Mouse (Mus musculus) adrenal gland, adult 2 months (tissue): ENCODE data around the gene Lin7a. TPM values are rescaled to one million over a fixed set of nuclear protein-coding genes. Genes with fewer than 3 reads are reported as not detected.
"Not testable (repeated sequence)": the region's sequence is repeated elsewhere in the genome, so short reads cannot be mapped to it uniquely, and the experiment has no call there.

ENCODE experiments used
- DNase-seq: peaks from one replicate; pipeline ENCODE4 v3.0.0; 2021
- polyA plus RNA-seq: library from polyadenylated mRNA; depleted of rRNA; stranded (reverse); fragments of >200 nt; gene quantifications from 2 replicates; pipeline ENCODE4 v1.2.3, GENCODE M21; 2012
- total RNA-seq, 2 experiments: library from RNA; stranded (reverse); gene quantifications; 2 replicates each; pipeline ENCODE4 v1.2.3; 2021

Gene Lin7a
- total and polyA plus RNA-seq, 3 experiments: 0.03 to 1.8 (median 1.7) TPM

DNA sequence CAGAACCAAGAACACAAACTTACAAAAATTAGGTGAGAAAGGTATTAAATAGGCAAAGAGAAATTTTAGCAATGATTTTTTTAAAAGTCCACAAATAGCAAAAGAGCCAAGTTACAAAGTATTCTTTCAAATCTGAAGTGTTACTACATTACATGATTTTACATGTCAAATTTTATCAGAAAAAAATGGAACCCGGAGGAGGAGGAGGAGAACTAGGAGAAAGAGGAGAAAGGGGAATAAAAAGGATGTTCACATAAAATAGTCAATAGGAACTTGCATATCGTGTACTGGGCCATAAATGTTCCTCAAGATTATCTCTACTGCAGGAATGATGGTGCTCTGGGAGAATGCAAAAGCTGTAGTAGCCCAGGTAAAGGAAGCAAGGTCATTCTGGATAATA, 34.4 kb upstream of the Lin7a start:
- DNase-seq: no peak

DNA sequence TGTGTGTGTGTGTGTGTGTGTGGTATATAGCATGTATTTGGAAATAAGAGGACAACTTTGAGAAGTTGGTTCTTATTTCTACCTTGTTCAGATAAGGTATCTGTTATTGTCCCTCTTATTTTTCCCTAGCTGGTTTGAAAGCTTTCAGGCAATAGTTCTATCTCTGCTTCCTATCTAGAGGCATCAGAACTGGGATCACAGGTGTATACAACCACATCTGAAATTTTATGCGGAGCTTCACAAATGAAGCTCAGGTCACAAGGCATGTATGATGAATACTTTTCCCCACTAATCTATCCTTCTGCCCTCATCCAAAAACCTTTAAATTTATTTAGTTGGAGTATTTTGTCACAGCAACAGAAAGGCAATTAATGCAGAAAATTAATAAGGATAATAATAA, 33.8 kb upstream of the Lin7a start:
- no peak for DNase-seq

DNA sequence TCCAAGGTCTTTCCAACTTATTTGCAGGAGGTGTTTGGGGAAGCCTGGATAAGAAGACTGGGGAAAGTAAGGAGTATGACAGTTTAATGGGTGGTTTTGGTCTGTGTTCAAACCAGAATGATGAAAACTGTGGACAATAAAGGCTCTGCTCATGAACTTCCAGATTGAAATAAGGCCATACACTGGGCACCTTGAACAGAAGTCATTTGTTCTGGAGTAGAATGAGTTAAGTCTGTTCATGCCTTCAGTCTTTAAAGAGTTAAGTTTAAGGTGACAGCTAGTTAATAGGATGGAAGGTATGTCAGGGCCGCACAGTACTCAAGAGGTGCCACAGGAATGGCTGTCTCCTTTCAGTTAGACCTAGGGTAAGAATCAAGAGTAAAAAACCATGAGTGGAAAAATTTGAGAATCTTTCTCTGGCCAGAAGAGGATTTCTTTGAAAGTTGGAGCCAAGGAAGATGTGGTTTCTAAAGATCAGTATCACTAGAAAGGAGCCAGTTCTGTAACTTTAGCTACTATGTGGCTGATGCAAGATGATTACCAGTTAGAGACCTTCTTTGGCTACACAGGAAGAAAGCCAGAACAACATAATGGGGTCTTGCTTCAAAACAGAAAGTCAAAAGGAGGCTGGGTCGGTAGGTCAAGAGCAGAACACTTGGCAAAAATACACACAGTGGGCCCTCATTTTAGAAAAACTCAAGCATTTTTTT, 33.2 kb upstream of the Lin7a start:
- DNase-seq: no peak

DNA sequence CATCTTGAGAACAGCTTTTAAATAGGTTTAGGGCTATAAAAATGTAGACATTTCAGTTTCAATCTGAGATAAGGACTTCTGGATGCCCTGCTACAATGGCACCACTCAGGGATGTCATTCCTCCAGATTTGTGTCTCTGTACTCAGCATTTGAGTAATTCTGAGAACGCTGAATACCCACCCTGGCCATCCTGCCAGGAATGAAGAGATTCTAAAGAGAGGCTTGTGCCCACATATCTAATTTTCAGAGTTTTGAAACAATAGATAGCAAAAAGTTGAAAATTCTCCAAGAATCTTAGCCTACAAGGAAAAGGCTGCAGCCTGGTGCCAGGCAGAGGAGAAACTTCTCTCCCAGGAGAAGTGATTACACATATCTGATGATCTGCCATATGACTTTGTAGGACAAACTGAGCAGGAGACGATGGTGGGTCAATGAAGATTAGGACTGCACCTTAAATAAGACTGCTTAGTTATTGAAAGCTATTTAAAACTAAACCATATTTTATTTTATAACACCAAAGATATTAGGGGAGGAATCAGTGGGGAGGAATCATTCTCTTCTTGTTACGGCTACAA, 32.5 kb upstream of the Lin7a start:
- no peak for DNase-seq

DNA sequence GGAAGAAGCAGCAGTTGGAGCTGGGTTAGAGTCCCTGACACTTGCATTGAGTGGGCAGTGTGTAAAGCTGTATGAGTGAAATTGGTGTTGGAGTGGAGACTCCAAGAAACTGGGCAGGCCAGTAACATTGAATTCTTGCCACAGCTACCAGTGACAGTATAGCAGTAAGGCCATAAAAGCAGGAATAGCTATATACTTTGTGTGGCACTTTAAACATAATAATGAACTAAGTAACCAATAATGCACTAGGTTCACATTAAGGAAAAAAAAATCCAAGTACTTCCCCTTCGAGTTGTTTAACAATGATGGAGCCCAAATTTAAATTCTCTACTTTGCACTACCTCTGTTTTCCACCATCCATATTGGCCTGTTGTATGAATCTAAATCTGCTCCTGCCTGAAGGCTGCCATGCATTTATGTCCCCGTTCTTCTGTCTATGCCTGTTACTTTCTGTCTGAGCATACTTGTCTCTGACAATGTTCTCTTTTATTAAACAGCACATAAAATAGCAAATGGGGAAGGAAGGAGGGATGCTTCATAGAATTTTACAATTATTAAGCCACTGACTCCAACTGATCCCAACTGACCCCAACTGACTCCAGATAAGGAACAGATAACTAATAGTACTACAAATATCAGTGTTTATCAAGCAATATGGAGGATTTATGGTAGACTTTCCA, 31.7 kb upstream of the Lin7a start:
- no peak for DNase-seq

DNA sequence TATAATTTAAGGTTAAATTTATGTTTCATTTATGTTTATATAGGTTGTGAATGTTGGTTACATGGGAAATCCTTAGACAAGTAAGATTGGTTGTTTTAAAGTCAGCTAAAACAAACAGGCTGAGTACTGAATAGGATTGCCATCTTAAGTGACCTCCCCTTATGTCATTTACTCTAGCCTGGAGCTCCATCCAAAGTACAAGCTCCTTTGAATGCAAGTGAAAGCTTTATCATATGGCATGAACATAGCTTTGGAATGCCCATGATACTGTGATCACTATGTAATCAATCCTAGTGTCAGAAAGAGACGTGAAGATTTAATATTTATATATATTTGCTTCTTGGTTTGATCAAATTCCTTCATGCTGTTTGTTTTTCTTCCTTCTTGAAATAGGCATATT, 31.0 kb upstream of the Lin7a start:
- DNase-seq: no peak

DNA sequence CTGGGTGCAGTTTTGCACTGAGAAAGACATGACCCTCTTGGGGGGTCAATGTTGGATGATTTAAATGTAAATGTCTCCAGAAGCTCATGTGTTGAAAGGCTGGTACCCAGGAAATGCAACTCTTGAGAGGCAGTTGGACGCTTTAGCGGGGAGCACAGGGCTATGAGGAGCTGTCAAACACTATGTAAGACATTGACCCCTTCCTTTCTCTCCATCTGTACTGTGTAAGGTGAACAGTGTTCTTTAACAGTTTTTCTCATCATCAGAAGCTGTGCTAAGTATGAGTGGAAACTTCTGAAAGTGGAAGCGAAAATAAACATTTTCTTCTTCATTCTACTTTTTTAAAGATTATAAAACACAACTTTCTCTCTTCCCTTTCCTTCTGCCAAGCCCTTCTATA, 30.5 kb upstream of the Lin7a start:
- no peak for DNase-seq

DNA sequence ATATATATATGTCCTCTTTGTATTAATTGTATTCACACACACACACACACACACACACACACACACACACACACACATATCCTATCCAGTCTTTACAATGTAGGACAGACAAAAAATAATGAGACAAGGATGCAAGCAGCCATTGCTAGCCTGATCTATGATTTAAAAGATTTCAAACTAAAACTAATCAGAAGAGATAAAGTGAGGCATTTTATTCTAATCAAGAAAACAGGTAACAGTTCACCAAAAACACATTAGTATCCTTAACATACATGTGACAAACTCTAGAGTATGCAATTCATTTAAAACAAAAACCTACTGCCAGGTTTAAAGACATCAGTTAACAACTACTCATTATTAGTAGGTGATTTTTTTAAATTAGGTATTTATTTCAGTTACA, 30.1 kb upstream of the Lin7a start:
- DNase-seq: no peak

DNA sequence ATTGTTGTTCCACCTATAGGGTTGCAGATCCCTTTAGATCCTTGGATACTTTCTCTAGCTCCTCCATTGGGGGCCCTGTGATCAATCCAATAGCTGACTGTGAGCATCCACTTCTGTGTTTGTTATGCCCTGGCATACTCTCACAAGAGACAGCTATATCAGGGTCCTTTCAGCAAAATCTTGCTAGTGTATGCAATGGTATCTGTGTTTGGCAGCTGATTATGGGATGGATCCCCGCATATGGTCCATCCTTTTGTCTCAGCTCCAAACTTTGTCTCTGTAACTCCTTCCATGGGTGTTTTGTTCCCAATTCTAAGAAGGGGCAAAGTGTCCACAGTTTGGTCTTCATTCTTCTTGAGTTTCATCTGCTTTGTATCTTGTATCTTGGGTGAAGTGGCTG, 29.5 kb upstream of the Lin7a start:
- not testable (repeated sequence) for DNase-seq

DNA sequence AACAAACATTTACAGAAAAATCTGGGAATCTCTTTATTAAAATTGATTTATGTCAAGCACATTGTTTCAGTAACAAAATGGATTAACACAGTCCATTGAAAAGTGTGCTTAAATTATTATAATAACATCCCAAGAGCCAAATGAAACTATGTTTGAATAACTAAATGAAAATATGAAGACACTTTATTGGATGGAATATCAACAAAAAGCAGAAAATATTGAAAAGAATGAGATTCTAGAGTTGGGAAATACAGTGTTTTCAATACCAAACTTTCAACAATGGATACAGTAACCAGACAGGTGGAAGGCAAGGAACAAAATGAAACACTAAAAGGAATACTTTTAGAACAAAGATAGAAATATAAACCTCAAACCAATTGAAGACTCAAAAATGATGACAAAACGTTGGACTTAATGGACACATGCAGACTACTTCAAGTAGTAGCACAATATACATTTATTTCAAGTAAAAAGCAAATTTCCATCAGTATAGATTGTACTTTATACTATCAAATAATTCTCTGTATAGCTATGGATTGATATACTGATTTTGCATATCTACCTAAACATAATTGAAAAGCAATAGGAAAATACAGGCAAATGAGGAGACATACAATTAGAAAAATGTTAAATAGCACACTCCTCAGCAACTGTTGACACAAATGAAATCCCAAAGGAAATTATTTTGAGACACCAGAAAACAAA, 28.6 kb upstream of the Lin7a start:
- DNase-seq: no peak

DNA sequence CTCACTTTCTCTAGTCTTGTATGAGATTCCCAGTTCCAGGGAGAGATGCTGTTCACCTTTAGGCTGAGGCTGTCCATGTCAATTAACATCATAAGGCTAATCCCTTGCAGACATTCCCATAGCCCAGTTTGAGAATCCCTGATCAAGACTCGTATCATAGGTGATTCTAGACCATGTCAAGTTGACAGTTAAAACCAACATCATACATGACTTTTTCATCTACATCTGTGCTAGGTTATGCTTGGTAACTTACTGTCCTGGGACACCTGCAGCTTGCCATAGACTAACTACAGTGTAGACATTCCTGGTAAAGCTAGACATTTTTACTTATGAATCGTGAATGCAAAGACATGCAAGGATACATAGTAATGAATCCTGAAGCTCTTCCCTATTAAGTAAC, 27.3 kb upstream of the Lin7a start:
- no peak for DNase-seq

DNA sequence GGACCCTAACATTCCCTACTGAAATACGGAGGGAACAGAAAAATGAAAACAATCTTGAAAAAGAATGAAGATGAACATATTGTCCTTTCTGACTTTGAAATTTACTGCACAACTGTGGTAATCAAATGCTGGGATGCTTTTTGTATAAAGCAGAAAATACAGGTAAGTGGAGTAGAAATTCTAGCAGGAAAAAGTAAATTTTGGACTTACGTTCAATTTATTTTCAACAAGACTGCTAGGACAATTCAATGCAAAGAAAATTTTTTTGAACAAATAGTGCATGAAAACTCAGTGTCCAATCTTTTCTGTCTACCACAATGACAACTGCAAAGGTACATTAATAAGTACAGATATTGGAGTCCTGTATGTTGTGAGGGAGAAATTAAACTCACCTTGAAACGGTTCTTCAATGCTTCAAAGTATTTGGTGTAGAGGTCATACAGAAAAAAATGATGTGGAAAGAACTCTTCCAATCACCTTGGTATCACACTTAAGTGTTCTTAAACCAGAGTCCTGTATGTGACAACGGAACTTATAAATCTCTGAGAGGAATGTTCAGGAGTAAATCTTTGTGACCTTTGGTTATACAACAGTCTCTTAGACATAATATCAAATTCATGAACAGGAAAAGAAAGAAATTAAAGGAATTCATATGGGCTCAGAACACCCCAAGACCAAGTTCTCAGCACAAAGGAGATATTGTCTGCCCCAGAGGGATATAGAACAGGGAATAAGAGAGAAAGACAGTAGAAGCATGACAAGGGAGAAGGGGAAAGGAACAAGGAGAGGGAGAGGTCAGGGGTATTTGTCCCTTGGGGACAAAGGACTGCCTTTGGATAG, 26.6 kb upstream of the Lin7a start:
- no peak for DNase-seq

DNA sequence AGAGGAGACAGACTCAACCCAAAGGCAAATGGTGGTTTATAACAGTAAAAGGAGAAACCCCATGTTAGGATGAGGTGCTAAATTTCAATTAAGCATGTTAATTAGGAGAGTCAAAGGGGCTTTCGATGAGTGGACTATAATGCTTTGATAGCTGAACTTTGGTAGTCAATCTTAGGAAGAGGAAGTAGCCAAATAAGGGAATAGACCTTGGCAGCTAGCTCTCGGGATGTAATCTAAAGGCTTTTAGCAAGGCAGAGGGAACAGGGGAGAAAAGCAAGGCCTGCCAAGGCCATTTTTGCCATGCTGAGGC, 26.0 kb upstream of the Lin7a start:
- no peak for DNase-seq

DNA sequence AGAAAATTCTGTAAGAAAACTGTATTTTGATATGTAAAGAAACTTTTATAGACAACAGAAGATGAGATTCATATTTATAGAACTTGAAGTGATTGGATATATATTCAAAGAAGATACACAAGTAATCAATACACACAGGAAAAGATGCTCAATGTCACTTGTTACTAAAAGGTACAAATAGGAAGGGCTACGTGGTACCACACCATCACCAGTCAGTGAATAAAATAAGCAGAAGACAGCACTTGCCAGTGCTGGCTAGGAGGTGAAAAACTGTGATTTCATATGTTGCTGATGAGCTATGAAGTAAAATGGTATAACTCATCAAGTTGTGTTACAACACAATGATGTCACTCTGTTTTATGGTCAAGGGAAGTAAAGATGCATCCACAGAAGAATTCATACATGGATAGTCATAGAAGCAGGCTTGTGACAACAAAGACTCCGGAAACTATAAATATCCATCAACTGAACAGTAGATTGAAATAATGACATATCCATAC, 25.5 kb upstream of the Lin7a start:
- DNase-seq: no peak

DNA sequence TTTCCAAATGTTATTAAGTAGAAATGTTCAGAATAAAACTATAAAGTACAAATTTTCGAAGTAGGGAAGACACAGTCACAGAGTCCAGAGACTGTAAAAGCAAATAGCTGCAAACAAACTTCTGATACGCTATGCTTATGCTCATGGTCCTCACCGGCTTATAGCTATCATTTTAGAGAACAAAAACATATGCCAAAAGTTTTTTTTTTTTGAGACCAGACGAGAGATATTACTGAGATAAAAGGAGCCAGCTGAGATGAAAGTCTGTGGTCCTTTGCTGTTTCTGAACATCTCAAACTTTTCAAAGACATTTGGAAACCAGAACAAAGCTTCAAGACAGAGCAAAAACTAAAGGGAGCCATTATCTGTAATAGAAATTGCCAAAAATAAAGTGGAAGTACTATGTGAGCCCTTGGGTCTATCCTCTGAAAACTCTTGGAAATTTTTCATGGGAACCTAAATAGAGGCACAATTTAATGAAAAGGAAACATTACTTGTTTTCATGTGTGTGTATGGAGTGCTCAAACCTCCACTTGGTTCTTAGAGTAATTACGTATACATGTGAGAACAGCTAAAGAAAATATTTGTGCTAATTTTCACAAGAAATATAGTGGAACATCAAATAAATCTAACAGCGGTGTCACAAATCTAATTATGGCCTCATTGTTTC, 24.4 kb upstream of the Lin7a start:
- no peak for DNase-seq

DNA sequence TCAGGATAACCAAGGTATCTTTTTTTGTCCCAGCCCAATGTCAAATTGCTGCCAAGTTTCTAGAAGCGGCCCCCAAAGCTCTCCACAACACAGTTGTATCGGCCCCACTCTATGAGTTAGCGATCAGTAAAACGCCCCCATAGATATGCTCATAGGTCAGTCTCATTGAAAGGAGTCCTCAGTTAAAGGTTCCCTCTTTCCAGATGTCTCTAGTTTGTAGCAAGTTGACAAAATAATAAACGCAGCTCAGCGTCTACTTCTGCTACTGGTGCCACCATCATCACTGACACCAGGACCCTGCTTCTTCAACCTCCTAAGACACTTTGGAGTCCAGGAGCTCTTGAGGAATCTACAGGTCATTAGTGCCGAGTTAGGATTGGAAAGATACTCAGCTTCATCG, 23.0 kb upstream of the Lin7a start:
- no peak for DNase-seq

DNA sequence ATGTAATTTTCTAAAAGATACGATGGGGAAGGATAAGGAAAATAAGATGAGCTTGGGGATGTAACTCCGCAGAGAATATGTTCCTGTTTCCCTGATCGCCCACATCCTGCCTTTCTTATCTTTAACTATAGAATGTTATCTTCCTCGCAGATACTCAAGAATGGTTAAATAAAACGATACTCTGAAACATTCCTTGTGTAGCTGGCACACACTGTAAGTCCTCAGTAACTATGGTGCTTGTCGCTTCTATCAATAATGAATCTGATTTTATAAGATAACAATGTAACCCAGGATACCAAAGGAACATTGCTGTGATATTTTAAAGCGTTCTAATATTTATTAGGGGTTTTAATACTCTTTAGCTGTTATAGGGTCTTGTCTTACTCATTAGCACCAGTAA, 22.4 kb upstream of the Lin7a start:
- DNase-seq: no peak

DNA sequence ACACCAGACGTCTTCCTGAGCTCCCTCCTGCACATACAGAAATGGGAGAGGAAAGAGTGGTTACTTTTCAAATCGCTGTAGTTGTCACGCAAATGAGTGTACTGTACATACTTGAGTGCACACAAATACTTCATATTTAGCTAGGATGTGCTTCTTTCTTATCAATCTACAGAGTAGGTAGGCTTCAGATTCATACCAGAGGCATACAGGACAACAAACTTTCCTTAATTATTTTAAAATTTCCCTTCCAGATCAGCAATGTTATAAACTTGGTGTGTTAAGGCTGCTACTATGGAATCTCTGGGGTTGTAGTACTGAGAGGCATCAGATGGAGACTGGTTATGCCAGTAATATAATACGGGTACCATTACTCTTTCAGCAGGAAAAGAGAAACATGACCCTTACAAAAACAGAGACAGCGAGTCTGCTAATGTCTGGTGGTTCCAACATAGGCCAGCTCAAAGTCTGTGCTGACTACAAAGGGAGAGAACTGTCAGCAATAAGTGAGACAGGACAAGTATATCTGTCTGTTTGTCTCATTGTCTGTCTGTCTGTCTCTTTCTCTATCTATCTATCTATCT, 21.8 kb upstream of the Lin7a start:
- DNase-seq: no peak

DNA sequence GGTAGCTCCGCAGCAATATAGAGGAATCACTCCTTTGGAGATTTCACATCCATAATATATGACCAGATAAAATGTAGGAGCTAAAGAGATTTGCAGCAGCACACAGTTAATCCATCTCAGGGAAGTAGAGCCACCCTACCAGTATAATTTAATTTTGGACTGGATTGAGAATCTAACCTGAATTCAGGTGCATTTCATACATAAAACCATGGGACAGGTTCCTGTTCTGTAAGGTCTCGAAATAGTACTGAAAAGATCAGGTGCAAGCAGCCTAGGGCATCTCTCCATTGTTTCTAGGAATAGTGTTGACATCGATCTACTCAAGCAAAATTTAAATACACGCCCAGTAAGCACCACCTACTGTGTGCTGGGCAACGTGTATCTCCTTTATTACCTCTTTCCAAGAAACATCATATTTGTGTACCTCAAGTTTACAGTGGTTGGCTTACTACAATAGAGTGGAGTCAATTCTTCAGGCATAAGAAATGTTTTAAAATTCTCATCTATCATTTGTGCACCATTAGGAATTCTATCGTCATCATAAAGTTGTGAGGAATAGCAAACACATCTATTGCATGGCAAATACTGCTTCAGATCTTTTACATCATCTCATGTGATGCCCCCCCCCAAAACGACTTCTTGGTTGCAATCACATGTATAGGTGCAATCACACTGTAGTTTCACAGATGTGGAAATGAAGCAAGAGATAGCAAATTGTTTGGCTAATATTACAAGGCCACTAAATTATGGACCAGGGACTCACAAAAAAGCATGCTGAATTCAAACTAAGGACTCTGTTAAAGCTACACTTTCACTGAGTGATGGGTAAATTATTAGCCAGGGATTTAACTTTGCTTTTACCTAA, 20.9 kb upstream of the Lin7a start:
- DNase-seq: no peak

DNA sequence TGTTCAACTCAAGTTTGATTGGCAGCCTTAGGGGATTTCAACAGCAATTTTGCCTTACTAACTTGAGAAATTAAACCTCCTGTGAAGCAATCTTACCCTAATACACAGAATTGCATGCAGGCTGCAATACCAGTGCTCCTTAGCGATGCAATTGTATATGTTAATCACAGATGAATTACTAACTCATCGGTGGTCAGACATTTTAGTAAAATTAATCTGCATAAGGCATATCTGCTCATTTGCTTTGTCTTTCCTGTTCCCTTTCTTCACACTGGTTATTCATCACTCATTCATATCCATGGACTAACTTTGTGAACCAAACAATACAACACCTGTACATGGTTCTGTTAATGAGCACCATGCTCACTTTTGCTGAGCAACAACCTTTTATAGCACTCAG, 20.2 kb upstream of the Lin7a start:
- no peak for DNase-seq
